Mouse (Mus musculus): Measurements from ENCODE around the gene Adamts17. TPM values are rescaled to one million over a fixed set of nuclear protein-coding genes. Genes with fewer than 3 reads are reported as not detected.

Adamts17 gene
- polyA plus RNA-seq, 1 experiment, result not detected

DNA sequence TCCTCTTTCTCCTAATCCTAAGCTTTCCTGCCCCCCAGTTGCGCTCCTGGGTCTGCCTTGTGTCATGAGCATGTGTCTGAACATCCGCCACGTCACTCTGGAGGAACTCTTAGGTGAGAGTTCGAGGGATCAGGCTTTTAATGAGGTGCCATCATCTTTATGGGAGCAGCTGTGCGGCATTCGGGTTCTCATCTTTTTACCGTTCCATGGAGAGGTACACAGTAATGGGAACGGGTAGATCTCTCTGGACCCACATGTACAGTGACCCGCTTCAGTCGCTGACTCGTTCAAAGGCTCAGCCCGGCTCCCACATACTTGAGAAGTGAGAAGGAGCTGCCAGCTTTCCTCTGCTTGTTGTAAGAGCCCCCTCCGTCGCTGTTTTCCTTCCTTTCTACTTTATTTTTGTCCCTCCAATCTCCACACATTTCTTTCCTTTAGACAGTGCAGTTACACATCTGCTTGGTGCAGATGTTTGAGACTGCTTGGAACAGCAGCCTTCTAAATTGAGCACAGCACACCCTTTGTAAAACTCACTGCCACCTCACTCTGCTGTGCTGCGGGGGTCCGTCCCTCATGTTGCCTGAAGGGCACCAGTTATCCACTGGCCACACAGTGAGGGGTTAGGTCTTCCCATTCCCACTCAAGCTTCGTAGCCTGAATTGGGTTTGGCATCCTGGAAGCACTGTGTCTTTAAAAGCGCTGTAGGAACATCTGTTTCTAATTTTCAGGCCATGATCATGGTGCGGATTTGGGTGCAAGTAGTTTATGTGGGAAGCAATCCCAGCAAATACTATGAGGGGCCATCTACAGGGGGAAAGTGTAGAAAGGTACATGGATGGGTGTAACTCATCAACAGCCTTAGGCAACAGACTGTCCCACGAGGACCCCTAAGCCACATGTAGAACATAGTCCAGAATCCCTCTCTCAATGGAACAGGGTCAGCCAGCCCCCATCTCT is 186.9 kb downstream of the Adamts17 start:
- no peaks in the 10 kb centered on the region for H3K36me3 ChIP-seq (ENCODE audit: control insufficient read depth)
- no peak overlapping the region for H3K4me3 ChIP-seq (replicated peaks)
- no peaks in the 10 kb centered on the region for H3K9me3 ChIP-seq (ENCODE audit: control insufficient read depth, low read length)

DNA sequence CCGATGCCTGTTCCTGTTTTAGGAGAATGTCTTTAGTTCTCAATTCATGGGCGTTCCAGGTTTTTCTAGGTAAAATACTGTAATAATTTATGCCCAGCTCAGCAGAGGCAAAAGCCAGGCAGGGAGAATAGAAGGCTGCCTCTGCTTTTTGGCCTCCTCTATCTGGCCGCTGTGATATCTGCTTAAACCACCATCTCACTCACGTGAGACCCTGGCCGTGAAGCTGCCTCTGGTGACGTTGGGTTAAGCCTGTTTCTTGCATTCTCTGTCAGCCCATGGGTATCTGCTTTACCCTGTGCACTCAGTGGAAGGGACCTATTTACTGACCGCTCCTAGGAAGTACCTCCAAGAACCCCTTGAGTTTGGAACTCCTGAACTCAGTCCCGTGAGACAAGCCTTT is 187.7 kb downstream of the Adamts17 start:
- Histone ChIP-seq H3K9me3 (ENCODE audit: control insufficient read depth, low read length) (no peaks in the 10 kb centered on the region), H3K4me3 (replicated peaks) (no peak overlapping the region), H3K4me1 (ENCODE audit: control insufficient read depth) (no peaks in the 10 kb centered on the region), H3K36me3 (ENCODE audit: control insufficient read depth) (no peaks in the 10 kb centered on the region), H3K27me3 (ENCODE audit: control insufficient read depth) (no peaks in the 10 kb centered on the region)
- TF ChIP-seq GATA1 (IDR thresholded peaks at IDR 0.05; ENCODE audit: low read length) (no peak), TAL1 (IDR thresholded peaks at IDR 0.05; ENCODE audit: low read length) (no peak)

More for the DNA sequence above, 186.9 kb downstream of the Adamts17 start:
- Histone ChIP-seq H3K4me1 (ENCODE audit: control insufficient read depth) (no peaks in the 10 kb centered on the region), H3K27me3 (ENCODE audit: control insufficient read depth) (no peaks in the 10 kb centered on the region)
- TF ChIP-seq GATA1 (IDR thresholded peaks at IDR 0.05; ENCODE audit: low read length), result no peak
- no peak for TF ChIP-seq TAL1 (IDR thresholded peaks at IDR 0.05; ENCODE audit: low read length)

DNA sequence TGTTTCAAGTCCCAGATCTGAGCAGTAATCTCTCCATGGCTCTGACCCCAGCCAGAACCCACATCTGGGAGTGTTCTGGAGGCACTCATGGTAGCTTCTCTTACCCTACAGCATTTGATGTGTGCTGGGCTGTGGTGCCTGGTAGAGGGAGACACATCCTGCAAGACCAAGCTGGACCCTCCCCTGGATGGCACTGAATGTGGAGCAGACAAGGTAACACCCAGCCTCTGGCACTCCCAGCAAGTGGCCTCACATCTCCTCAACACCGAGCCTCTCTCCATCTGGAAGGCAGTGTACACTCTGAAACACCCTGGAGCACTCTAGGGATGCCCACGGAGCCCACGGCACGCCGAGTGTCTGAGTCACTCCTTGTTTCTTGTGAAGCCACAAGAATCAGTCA is 188.2 kb downstream of the Adamts17 start:
- Histone ChIP-seq H3K9me3 (ENCODE audit: control insufficient read depth, low read length) (no peaks in the 10 kb centered on the region), H3K27me3 (ENCODE audit: control insufficient read depth) (no peaks in the 10 kb centered on the region), H3K4me3 (replicated peaks) (no peak overlapping the region), H3K36me3 (ENCODE audit: control insufficient read depth) (no peaks in the 10 kb centered on the region), H3K4me1 (ENCODE audit: control insufficient read depth) (no peaks in the 10 kb centered on the region)
- TF ChIP-seq GATA1 (IDR thresholded peaks at IDR 0.05; ENCODE audit: low read length), result no peak

DNA sequence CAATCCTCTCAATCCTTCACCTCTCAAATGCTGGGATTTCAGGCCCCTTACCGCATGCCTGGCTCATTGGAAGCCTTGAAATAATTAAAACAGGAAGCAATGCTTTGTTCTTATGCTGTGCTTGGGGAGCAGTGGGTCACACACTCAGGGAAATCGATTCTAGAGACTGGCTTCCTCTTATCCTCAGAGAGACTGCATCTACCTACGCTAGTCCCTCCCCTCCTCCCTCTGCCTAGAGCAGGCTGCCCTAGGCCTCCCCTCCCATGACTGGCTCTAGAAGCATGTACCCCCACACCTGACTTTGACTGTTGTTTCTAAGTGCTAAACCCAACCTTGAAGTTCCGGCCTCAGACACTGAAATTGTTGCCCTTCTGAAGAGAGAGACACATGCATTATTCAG is 189.4 kb downstream of the Adamts17 start:
- no peak for TF ChIP-seq GATA1 (IDR thresholded peaks at IDR 0.05; ENCODE audit: low read length)
- TF ChIP-seq TAL1 (IDR thresholded peaks at IDR 0.05; ENCODE audit: low read length), result no peak
- no peaks in the 10 kb centered on the region for H3K9me3 ChIP-seq (ENCODE audit: control insufficient read depth, low read length)
- H3K36me3 ChIP-seq (ENCODE audit: control insufficient read depth), result no peaks in the 10 kb centered on the region
- no peaks in the 10 kb centered on the region for H3K4me1 ChIP-seq (ENCODE audit: control insufficient read depth)
- no peaks in the 10 kb centered on the region for H3K27me3 ChIP-seq (ENCODE audit: control insufficient read depth)
- H3K4me3 ChIP-seq (replicated peaks), result no peak overlapping the region

DNA sequence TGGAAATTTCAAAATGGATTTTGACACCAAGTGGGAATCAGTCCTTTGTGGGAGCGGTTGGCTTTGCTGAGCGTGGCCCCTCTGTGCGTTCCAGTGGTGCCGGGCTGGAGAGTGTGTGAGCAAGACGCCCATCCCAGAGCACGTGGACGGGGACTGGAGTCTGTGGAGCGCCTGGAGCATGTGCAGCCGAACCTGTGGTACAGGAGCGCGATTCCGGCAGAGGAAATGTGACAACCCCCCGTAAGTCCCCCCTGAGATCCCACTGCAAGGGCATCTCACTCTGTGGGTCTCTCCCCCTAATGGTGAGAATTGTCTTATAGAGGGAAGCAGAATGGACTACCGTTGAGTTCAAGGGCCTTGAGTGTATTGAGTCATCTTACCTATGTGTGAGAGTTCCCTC is 189.9 kb downstream of the Adamts17 start:
- H3K4me3 ChIP-seq (replicated peaks), result no peak overlapping the region
- no peak for TF ChIP-seq TAL1 (IDR thresholded peaks at IDR 0.05; ENCODE audit: low read length)
- no peak for TF ChIP-seq GATA1 (IDR thresholded peaks at IDR 0.05; ENCODE audit: low read length)
- H3K4me1 ChIP-seq (ENCODE audit: control insufficient read depth), result no peaks in the 10 kb centered on the region
- no peaks in the 10 kb centered on the region for H3K9me3 ChIP-seq (ENCODE audit: control insufficient read depth, low read length)
- H3K36me3 ChIP-seq (ENCODE audit: control insufficient read depth), result no peaks in the 10 kb centered on the region
- no peaks in the 10 kb centered on the region for H3K27me3 ChIP-seq (ENCODE audit: control insufficient read depth)

DNA sequence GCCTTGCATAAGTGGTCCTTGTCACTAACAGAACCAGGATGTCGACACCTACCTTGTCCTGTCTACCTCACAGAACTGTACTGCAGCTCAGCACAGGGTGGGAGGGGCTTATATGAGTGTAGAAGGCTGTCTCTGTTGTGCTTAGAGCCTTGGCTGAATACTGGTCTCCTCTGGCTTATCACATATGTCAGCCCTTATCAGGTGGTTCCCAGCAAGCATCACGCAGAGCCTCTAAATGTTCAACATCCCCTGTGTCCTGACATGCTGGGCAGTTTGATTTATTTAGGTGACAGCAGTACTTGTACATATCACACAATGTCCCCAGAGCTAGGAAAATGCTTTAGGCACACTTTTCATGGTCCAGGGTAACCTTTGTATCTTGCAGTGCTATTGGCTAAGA is 191.7 kb downstream of the Adamts17 start:
- H3K4me1 ChIP-seq (ENCODE audit: control insufficient read depth), result no peaks in the 10 kb centered on the region; the same call in 1 of the 2 replicates
- H3K36me3 ChIP-seq (ENCODE audit: control insufficient read depth), result no peaks in the 10 kb centered on the region
- H3K9me3 ChIP-seq (ENCODE audit: control insufficient read depth, low read length), result no peaks in the 10 kb centered on the region
- H3K27me3 ChIP-seq (ENCODE audit: control insufficient read depth), result no peaks in the 10 kb centered on the region
- TF ChIP-seq TAL1 (IDR thresholded peaks at IDR 0.05; ENCODE audit: low read length) (no peak), GATA1 (IDR thresholded peaks at IDR 0.05; ENCODE audit: low read length) (no peak)
- H3K4me3 ChIP-seq (replicated peaks), result no peak overlapping the region

DNA sequence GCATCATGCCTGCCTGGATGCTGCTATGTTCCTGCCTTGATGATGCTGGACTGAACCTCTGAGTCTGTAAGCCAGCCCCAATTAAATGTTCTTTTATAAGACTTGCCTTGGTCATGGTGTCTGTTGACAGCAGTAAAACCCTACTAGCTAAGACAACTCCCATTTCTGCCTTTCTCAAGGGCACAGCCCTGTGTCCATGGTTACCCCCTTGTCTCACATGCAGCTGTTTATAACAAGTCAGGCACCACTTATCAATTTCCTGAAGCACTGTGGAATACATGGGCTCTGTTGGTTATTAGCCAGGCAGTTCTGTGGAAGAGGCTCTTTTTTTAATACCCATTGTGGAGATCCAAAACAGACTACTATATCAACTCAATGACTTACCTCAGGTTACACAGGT is 193.1 kb downstream of the Adamts17 start:
- Histone ChIP-seq H3K36me3 (ENCODE audit: control insufficient read depth) (no peaks in the 10 kb centered on the region), H3K4me1 (ENCODE audit: control insufficient read depth) (no peaks in the 10 kb centered on the region; the same call in 1 of the 2 replicates), H3K27me3 (ENCODE audit: control insufficient read depth) (no peaks in the 10 kb centered on the region), H3K9me3 (ENCODE audit: control insufficient read depth, low read length) (no peaks in the 10 kb centered on the region), H3K4me3 (replicated peaks) (no peak overlapping the region)
- TF ChIP-seq GATA1 (IDR thresholded peaks at IDR 0.05; ENCODE audit: low read length) (no peak), TAL1 (IDR thresholded peaks at IDR 0.05; ENCODE audit: low read length) (no peak)

DNA sequence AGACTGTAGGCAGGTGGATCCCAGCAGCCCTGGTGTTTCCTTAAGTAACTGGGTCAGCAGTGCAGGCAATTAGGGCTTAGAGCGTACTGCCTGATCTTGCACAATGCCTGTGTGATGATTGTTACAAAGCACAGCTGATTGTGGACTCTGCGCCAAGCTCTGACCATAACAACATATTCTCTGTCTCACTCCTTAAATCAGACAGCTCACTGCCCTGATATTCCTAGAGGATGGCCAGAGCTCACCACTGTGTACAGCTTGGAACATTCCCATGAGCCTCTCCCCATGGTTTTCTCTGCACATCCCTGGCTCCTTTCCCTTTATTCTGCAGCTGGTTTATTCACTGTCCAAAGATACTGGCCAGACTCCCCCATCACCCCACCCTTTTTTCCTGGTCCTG is 194.8 kb downstream of the Adamts17 start:
- Histone ChIP-seq H3K4me1 (ENCODE audit: control insufficient read depth) (no peaks in the 10 kb centered on the region; the same call in 1 of the 2 replicates), H3K9me3 (ENCODE audit: control insufficient read depth, low read length) (no peaks in the 10 kb centered on the region), H3K4me3 (replicated peaks) (no peak overlapping the region), H3K36me3 (ENCODE audit: control insufficient read depth) (no peaks in the 10 kb centered on the region), H3K27me3 (ENCODE audit: control insufficient read depth) (no peaks in the 10 kb centered on the region)
- no peak for TF ChIP-seq TAL1 (IDR thresholded peaks at IDR 0.05; ENCODE audit: low read length)

DNA sequence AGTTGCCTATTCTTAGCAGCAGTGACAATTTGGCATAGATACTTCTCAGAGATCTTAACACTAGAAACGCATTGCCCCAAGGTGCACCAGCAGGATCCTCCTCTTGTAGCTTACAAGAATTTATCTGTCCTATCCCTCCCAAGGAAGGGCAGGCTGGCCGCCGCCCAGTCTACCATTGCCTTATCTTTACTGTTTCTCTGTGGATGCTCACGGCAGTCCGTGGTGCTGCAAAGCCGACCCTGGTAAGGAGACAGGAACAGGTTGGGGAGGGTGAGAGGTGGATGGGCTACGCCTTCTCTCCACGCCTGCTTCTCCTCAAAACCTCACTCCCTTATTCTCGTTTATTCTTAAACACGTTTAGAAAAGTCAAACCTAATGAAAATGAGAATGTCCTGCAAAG is 195.7 kb downstream of the Adamts17 start:
- H3K4me1 ChIP-seq (ENCODE audit: control insufficient read depth), result no peaks in the 10 kb centered on the region; the same call in 1 of the 2 replicates
- no peaks in the 10 kb centered on the region for H3K27me3 ChIP-seq (ENCODE audit: control insufficient read depth)
- no peaks in the 10 kb centered on the region for H3K9me3 ChIP-seq (ENCODE audit: control insufficient read depth, low read length)
- no peaks in the 10 kb centered on the region for H3K36me3 ChIP-seq (ENCODE audit: control insufficient read depth)
- TF ChIP-seq GATA1 (IDR thresholded peaks at IDR 0.05; ENCODE audit: low read length) (no peak), TAL1 (IDR thresholded peaks at IDR 0.05; ENCODE audit: low read length) (no peak)
- no peak overlapping the region for H3K4me3 ChIP-seq (replicated peaks)
